Mouse (Mus musculus) MEL (cell line): ENCODE results near the gene Epb41l2.

Experiments used
- BHLHE40 ChIP-seq: IDR thresholded peaks from 2 replicates; pipeline ENCODE4 v1.6.1; 2012; ENCODE audit warnings: low read depth, mild to moderate bottlenecking, inconsistent platforms, low read length, improper control_type of control experiment, borderline replicate concordance
- CHD2 ChIP-seq: IDR thresholded peaks from 2 replicates; pipeline ENCODE4 v1.6.1; 2011; ENCODE audit warnings: low read length, improper control_type of control experiment
- CTCF ChIP-seq, 3 experiments: IDR thresholded peaks in 2 of 3; conservative IDR thresholded peaks in 1 of 3; 2 replicates each; pipeline ENCODE4 v1.5.1; 2011 to 2012; ENCODE audit warnings: low read length in 3 of 3, low read depth in 2 of 3, mild to moderate bottlenecking in 2 of 3, improper control_type of control experiment in 1 of 3, inconsistent platforms in 1 of 3, mixed read lengths in 1 of 3, moderate library complexity in 1 of 3; ENCODE audit not compliant: control insufficient read depth in 1 of 3, insufficient read depth in 1 of 3, poor library complexity in 1 of 3, severe bottlenecking in 1 of 3
- GATA1 ChIP-seq: IDR thresholded peaks from 2 replicates; pipeline ENCODE4 v1.6.1; 2011; ENCODE audit warnings: low read depth, low read length, improper control_type of control experiment
- MAFK ChIP-seq: IDR thresholded peaks from 2 replicates; pipeline ENCODE4 v1.6.1; 2011; ENCODE audit warnings: low read depth, mild to moderate bottlenecking, low read length, improper control_type of control experiment, borderline replicate concordance
- MYC ChIP-seq: IDR thresholded peaks from 2 replicates; pipeline ENCODE4 v1.6.1; 2011; ENCODE audit warnings: low read depth, mild to moderate bottlenecking, low read length, improper control_type of control experiment, moderate library complexity
- POLR2A ChIP-seq, 2 experiments: IDR thresholded peaks; 2 replicates each; pipeline ENCODE4 v1.6.1; 2011 to 2012; ENCODE audit warnings: low read length in 2 of 2, mild to moderate bottlenecking in 2 of 2, control low read depth in 1 of 2, improper control_type of control experiment in 1 of 2, low read depth in 1 of 2, moderate library complexity in 1 of 2; ENCODE audit not compliant: control insufficient read depth in 1 of 2, insufficient read depth in 1 of 2, poor library complexity in 1 of 2
- POLR2AphosphoS2 ChIP-seq: IDR thresholded peaks from 2 replicates; pipeline ENCODE4 v1.6.1; 2011; ENCODE audit warnings: low read length, improper control_type of control experiment
- USF1 ChIP-seq: IDR thresholded peaks from 2 replicates; pipeline ENCODE4 v1.6.1; 2014; ENCODE audit warnings: low read depth, mild to moderate bottlenecking, inconsistent platforms, low read length, improper control_type of control experiment, moderate library complexity

DNA sequence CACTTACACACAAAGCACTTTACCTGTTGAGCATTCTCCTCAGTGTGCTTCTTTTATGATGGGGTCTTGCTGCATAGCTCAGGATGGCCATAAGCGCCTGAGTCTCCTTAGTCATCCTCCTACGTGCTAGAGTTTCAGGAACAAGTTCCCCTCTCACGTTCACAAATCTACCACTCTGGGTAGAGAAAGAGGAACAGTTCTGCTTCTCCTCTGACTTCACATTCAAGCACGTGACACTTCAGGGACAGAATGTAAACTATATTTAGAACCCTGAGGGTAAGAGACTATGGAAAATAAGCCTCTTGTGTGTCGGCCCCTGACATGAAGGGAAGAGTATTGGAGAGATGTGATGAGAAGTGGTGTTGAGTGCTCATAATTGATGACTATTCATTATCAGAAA, 41.2 kb upstream of the Epb41l2 start:
- TF ChIP-seq GATA1, result no peak
- TF ChIP-seq CTCF (IDR thresholded peaks at IDR 0.05 in 2 of 3, conservative IDR thresholded peaks at IDR 0.05 in 1 of 3; ENCODE audit: control insufficient read depth in 1 of 3, insufficient read depth in 1 of 3, low read depth in 2 of 3, low read length in 3 of 3, poor library complexity in 1 of 3, severe bottlenecking in 1 of 3), result no peak
- peak; percentile 86 for TF ChIP-seq USF1
- TF ChIP-seq POLR2AphosphoS2, result no peak
- TF ChIP-seq POLR2A (IDR thresholded peaks at IDR 0.05; ENCODE audit: control insufficient read depth in 1 of 2, insufficient read depth in 1 of 2, low read depth in 1 of 2, low read length in 2 of 2, poor library complexity in 1 of 2), result no peak
- TF ChIP-seq MAFK, result no peak
- peak; percentile 73; the same call in 1 of the 2 replicates for TF ChIP-seq MYC
- TF ChIP-seq CHD2, result no peak
- peak; percentile 91 for TF ChIP-seq BHLHE40
